Mouse (Mus musculus): ENCODE data around the gene Topors.

The Topors gene

GRCm38 (mm10) chr4:40250984-40251383, 18.7 kb downstream of the Topors start:
- DNase-seq (ENCODE audit: low read depth), result no peak

- DNase-seq (ENCODE audit: low read depth), result peak; percentile 34
Measured at GRCm38 (mm10) chr4:40244035-40244434, 25.6 kb downstream of the Topors start.

GRCm38 (mm10) chr4:40243006-40243405, 26.6 kb downstream of the Topors start:
- no peak for DNase-seq (ENCODE audit: low read depth)

- DNase-seq (ENCODE audit: low read depth), result no peak
Measured at GRCm38 (mm10) chr4:40241928-40242327, 27.7 kb downstream of the Topors start.

GRCm38 (mm10) chr4:40240272-40240744, 29.3 kb downstream of the Topors start:
- peak; percentile 50 for DNase-seq (ENCODE audit: low read depth)

GRCm38 (mm10) chr4:40239409-40240271, 30.0 kb downstream of the Topors start, which contains the start of gene Ddx58:
Gene Ddx58 (minus strand): TSS chr4:40239828.
- DNase-seq (ENCODE audit: low read depth), result peak; percentile 81

GRCm38 (mm10) chr4:40238483-40239408, 30.9 kb downstream of the Topors start:
- peak; percentile 82 for DNase-seq (ENCODE audit: low read depth)

- DNase-seq (ENCODE audit: low read depth), result peak; percentile 42
Measured at GRCm38 (mm10) chr4:40236829-40237228, 32.8 kb downstream of the Topors start.

GRCm38 (mm10) chr4:40234256-40234655, 35.4 kb downstream of the Topors start:
- DNase-seq (ENCODE audit: low read depth), result no peak

GRCm38 (mm10) chr4:40233062-40233664, 36.5 kb downstream of the Topors start:
- no peak for DNase-seq (ENCODE audit: low read depth)

GRCm38 (mm10) chr4:40229723-40230122, 39.9 kb downstream of the Topors start:
- DNase-seq (ENCODE audit: low read depth), result no peak

- DNase-seq (ENCODE audit: low read depth), result no peak
Measured at GRCm38 (mm10) chr4:40227886-40228285, 41.8 kb downstream of the Topors start.

GRCm38 (mm10) chr4:40227131-40227530, 42.5 kb downstream of the Topors start:
- no peak for DNase-seq (ENCODE audit: low read depth)

GRCm38 (mm10) chr4:40226095-40226494, 43.6 kb downstream of the Topors start:
- DNase-seq (ENCODE audit: low read depth), result no peak

- DNase-seq (ENCODE audit: low read depth), result no peak
Measured at GRCm38 (mm10) chr4:40221876-40222585, 47.6 kb downstream of the Topors start.

- no peak for DNase-seq (ENCODE audit: low read depth)
Measured at GRCm38 (mm10) chr4:40221004-40221760, 48.5 kb downstream of the Topors start.

GRCm38 (mm10) chr4:40220437-40220836, 49.2 kb downstream of the Topors start:
- no peak for DNase-seq (ENCODE audit: low read depth)

GRCm38 (mm10) chr4:40218382-40218781, 51.3 kb downstream of the Topors start:
- peak; percentile 65 for DNase-seq (ENCODE audit: low read depth)

- DNase-seq (ENCODE audit: low read depth), result peak; percentile 34
Measured at GRCm38 (mm10) chr4:40217910-40218309, 51.7 kb downstream of the Topors start.

GRCm38 (mm10) chr4:40212177-40212576, 57.5 kb downstream of the Topors start:
- DNase-seq (ENCODE audit: low read depth), result no peak
